Mouse (Mus musculus) testis, adult 10 weeks (tissue): ENCODE data around the gene Rexo4. TPM values are rescaled to one million over a fixed set of nuclear protein-coding genes. Genes with fewer than 3 reads are reported as not detected.

Experiments
- polyA plus RNA-seq: library from polyadenylated mRNA; stranded (reverse); fragments of 350-450 nt; fragmentation: Illumina TruSeq; extraction: RNeasy Lipid Tissue Mini Kit (QIAGEN cat#74804); gene quantifications from one replicate; pipeline ENCODE4 v1.2.3, GENCODE M21; 2014; ENCODE audit warnings: low read depth, low replicate concordance

Rexo4 gene
- polyA plus RNA-seq = 27.9 TPM

GRCm38 (mm10) chr2:26963923-26964723 lies at the start of gene Rexo4:
Gene Rexo4, minus strand, starts transcription at chr2:26964386.

DNA sequence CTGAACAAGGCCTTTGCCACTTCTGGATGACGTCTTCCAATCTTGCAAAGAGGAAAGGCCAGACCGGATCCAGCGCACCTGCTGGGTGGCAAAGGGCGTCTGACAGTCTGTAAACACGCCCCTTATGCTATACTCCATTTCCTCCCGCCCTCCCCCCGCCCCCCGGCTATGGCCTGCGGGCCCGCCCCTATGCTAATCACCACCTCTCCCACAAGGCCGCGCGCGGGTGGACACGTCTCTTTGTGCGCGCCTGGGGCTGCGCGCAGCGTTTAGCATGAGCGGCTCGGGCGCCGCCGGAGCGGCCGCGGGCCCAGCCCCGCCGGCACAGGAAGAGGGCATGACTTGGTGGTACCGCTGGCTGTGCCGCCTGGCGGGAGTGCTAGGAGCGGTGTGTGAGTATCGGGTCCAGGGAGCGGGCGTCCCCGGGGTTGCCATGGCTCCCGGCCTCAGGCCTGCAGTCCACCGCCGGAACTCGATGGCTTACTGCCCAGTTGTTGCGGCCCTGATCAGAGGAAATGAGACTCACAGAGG lies 45.6 kb upstream of the Rexo4 start, which contains the start of gene Cacfd1:
Gene Cacfd1, plus strand, starts transcription at position 213 of the 531 bp plus-strand sequence.

GRCm38 (mm10) chr2:26973116-26973515 lies 8.9 kb upstream of the Rexo4 start, which contains the start of gene Adamts13:
Gene Adamts13, plus strand, starts transcription at chr2:26973416.

GRCm38 (mm10) chr2:26933304-26934055 lies 30.7 kb downstream of the Rexo4 start, which contains the start of the genes Surf4 and Stkld1:
Gene Surf4, minus strand, starts transcription at chr2:26933928.
Gene Stkld1, plus strand, starts transcription at chr2:26934047.

DNA sequence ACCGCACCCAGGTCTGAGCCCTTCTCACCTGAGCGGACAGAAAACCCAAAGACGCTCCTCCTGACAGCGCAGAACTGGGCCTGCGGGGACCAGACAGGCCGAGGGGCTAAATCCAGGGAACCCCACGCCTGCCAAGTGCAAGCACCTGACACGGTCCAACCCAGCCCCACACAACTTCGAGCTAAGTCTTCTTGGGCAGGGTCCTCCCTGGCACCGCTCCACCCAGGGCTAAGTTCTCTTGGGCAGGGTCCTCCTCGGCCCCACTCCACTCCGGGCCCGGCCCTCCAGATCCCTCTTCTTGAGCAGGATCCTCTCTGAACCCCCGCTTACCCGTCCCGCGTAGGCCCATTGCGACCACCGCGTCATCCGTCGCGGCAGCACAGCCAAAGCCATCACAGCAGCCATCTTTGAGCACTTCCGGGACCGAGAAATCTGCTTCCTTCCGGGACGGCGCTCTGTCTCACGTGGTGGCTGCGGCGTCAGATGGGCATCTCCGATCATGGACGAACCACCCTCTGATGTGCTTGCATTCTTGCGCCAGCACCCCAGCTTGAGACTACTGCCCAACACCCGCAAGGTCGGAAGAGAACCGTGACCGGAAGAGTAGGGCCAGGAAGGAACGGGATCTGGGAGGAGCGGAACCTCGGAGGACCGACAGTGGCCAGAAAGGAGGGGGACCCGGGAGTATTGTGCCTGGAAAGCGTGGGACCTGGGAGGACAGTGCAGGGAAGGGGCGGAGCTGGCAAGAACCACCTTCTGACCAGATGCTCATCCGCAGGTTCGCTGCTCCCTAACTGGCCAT lies 48.1 kb downstream of the Rexo4 start, which contains the start of the genes Surf2 and Surf1:
Gene Surf2, plus strand, starts transcription at position 441 of the 802 bp plus-strand sequence.
Gene Surf1, minus strand, starts transcription at position 604 of the 802 bp plus-strand sequence.

DNA sequence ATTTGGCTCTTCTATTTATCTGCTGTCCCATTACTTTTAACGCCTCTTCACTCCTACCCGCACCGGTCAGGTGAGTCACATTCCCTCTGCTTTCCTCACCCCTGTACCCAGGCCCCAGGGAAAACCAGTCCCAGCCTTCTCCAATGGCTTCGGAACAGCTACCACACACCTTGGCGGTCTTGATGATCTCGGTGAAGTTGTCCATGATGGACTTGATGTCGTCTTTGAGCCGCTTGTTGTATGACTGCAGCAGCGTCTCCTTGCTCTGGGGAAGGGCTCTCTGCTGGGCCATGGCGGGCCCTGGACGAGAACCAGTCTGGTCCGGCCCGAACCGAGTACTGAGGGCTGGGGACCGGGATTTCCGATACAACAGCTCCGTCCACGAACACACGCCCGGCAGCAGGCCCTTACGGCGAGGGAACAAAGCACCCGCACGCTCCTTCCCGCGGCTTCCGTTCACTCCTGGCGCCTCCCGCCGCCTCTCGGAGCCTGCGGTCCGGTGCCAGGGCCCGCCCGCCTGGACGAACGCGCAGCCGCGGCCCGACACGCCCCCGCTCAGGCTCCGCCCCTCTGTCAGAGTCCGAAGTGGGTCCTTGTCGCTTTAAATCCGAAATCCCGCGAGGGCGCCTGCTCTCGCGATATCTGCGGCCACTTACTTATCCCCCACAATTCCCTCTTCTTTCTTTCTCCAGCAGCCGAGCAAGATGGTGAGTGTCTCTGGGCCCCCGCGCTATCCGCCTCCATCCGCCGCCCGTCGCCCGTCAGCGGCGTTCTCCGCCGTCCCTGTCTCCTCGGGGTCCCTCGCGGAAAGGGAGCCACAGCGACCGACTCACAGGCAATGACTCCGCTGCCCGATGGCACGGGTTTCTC lies 53.8 kb downstream of the Rexo4 start, which contains the start of the genes Med22 and Rpl7a:
Gene Med22, minus strand, starts transcription at position 554 of the 870 bp plus-strand sequence.
Gene Rpl7a, plus strand, starts transcription at position 641 of the 870 bp plus-strand sequence.

Other genes starting within 250 kb of the Rexo4 start
- 0.94 TPM for gene Abo, start 99.4 kb downstream of the Rexo4 start, polyA plus RNA-seq
- 5.9 TPM for gene Surf6, start 61.5 kb downstream of the Rexo4 start, polyA plus RNA-seq
- 5.3 TPM for gene Med22, start 53.7 kb downstream of the Rexo4 start, polyA plus RNA-seq
- 24.2 TPM for gene Rpl7a, start 53.6 kb downstream of the Rexo4 start, polyA plus RNA-seq
- 4.6 TPM for gene Surf2, start 48.0 kb downstream of the Rexo4 start, polyA plus RNA-seq
- gene Surf1, start 47.9 kb downstream of the Rexo4 start, polyA plus RNA-seq = 13.2 TPM
- 59.1 TPM for gene Surf4, start 30.5 kb downstream of the Rexo4 start, polyA plus RNA-seq
- 114 TPM for gene Stkld1, start 30.3 kb downstream of the Rexo4 start, polyA plus RNA-seq
- not detected for gene Adamts13, start 9.0 kb upstream of the Rexo4 start, polyA plus RNA-seq
- gene Cacfd1, start 45.5 kb upstream of the Rexo4 start, polyA plus RNA-seq = 5.6 TPM
- not detected for gene Slc2a6, start 63.6 kb upstream of the Rexo4 start, polyA plus RNA-seq
- gene Mymk, start 107.8 kb upstream of the Rexo4 start, polyA plus RNA-seq = not detected
- gene Adamtsl2, start 115.0 kb upstream of the Rexo4 start, polyA plus RNA-seq = not detected
- not detected for gene Fam163b, start 178.1 kb upstream of the Rexo4 start, polyA plus RNA-seq
- gene Dbh, start 200.8 kb upstream of the Rexo4 start, polyA plus RNA-seq = not detected